Mouse (Mus musculus) gastrocnemius, postnatal 10 days (tissue): ENCODE data around the gene Hand1. TPM values are rescaled to one million over a fixed set of nuclear protein-coding genes. Genes with fewer than 3 reads are reported as not detected.
"Not testable (repeated sequence)": the region's sequence is repeated elsewhere in the genome, so short reads cannot be mapped to it uniquely, and the experiment has no call there.

Experiments
- DNase-seq: peaks from one replicate; pipeline ENCODE4 v3.0.0; 2021; ENCODE audit warnings: mixed read lengths
- total RNA-seq, 2 experiments: library from RNA; stranded (reverse); gene quantifications; 2 replicates each; pipeline ENCODE4 v1.2.3; 2021

Gene Hand1
- total RNA-seq, 2 experiments from 2014 or later: not detected

DNA sequence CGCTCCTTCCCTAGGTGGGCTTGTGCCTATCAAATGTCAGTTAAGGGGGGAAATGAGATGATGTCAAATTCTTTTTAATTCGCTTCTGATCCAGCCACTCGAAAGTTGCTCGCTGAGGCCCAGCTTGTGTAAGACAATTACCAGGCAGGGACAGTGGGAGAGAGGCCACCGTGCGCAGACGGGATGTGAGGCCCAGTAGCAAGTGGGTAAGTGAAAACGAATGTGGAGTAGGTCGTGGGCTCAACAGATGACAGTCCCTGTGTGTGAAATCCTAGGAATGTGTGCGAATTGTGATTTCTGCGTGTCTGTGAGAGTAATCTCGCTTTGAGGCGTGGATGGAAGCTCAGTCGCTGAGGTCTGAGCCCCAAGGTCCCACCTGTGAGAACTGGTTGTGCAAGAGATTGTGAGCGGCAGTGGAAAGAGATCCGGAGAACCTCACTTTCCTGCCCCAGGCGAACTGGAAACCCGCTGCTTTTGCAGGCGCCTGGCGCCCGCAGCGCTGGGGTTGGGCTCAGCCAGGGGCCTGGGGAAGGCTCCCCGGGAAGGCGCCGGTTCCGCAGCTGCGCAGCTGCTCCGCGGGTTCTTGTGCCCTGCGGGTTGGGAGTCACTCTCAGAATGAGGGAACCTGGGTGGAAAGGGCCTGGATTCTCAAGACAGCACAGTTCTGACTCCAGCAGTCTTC is 819 bp upstream of the Hand1 start:
- peak; percentile 27 for DNase-seq

GRCm38 (mm10) chr11:57831861-57832260 is 757 bp downstream of the Hand1 start:
- DNase-seq: no peak

DNA sequence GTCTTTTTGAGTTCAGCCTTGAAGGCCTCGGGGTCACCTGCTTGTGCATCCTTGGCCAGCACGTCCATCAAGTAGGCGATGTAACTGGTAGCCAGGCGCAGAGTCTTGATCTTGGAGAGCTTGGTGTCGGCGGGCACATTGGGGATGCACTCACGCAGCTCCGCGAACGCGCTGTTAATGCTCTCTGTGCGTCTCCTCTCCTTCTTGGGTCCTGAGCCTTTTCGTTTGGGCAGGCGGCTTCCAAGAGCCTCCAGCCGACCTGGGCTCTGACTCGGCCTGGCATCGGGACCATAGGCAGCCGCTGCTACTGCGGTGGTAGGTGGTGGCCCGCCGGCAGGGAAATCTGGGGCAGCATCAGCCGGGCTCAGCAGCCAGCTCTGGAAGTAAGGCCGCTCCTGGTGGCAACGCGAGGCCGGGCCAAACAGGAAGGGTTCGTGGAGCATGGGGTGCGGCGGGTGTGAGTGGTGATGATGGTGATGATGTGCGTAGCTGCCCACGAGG is 1.3 kb downstream of the Hand1 start:
- DNase-seq: no peak

DNA sequence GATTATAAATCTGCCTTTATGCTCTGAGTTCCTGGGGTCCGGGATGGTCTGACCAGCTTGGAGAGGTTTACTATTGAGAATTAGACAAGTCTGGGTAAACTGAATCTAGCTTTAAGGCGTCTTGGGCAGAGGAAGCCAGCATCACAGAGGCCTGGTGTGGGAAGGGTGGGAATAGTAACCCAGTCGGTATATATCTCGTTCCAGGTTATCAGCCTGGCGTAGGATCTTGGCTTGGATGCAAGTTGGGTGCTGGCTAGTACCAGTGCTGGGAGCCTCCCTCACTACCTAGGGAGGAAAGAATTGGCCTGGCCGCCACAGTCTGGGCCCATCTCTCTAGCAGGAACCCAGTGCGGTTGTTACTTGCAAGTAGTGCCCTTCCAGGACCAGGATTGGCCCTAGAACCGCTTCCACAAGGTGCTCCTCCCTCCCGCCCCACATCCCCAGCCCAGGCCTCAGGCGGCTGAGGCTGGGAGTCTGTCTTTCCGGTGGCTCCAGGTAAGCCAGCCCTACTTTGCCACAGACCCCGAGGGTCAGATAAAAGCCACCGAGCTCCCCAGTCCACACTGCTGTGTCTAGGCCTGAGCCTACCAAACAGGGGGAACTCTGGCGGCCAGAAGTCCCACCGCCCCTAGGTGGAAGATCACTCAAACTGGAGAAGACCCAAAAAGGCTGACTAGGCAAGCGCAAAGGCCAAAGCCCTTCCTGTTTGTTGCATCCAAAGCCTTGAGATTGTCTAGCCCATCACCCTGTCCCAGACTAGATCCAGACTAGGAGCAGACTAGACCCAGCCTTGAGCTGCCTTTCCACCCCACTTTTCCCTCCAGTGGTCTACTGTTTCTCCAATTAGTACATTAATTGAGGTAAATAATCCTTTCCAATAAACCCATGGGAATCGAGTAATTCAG is 2.5 kb downstream of the Hand1 start:
- DNase-seq: no peak

GRCm38 (mm10) chr11:57828955-57829870 is 3.4 kb downstream of the Hand1 start:
- DNase-seq: no peak

DNA sequence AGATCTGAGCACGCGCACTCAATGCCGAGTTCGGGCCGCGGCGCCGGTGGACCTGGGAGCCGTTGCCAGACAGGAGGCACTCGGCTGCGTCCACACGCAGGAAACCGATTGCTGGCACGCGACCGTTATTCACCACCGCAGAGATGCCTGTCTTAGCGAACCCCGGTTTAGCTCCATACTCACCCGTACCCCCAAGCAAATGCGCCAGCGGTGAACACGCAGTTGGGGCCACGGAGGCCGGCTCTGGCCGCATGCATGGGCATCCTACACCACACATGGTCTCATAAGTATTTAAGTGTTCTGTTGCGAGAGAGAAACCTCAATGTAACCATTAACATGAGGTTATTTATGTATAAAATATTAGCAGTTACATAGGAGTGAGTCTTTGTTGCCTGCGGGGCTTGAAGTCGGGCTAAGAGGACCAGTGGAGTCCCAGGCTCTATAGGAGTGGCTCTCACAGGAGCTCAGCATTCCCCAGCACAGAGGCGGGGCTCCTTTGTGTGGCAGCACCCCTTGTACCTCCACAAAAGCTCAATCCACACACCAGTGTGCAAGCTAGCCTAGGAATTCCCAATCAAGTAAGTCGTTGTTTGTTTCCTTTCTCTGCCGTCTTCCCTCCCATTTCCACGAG is 4.6 kb downstream of the Hand1 start:
- no peak for DNase-seq

DNA sequence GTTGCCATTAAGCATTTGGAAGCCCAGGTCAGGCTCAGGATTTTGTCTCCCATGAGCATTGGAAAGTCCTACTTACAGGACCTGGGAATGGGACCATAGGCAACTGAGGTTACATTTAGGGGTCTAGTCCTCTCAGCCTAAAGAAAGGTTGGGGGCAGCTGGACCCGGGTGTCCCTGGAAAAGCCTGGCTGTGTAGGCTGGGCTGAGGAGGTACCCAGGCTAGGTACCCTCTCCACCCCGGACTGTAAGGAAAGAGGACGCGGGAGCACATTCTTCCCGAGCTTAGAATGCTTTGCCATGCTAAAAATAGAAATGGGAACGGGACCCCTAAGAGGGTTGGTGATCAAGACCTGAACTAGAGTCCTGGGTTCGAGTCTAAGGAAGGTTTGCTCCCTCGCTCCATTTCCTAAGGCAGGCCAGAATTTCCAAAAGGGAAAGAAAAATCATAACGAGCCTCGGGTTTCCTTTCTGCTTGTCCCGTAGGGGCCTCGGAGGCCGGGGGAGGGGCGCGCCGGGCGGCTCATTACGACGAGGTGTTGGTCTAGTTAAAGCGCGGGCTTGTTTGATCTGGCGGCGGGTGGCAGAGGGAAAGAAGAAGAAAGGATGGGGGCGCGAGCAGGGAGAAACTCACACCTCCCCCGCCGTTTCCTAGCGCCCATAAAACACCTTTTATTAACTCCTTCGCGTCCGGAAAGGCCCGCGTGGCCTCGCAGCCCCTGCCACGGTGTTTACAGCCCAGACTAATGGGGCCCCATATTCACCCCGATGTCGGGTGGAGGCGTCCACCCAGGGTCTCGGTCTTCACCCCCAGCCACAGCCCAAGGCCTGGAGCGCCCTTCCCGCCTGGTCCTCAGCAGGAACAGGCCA is 5.3 kb downstream of the Hand1 start:
- no peak for DNase-seq

DNA sequence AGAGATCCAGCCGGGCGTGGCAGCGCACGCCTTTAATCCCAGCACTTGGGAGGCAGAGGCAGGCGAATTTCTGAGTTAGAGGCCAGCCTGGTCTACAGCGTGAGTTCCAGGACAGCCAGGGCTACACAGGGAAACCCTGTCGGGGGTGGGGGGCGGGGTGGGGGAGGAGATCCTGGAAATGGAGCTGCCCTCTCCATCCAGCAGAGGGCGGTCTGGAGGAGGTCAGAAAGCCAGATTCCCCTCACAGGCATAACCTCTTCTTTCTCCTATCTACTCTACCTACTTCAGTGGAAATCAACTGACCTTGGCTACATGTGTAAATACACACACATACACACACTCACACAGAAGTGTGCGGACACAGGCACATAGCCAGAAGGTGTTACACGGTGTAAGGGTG is 7.4 kb downstream of the Hand1 start:
- DNase-seq: not testable (repeated sequence)

DNA sequence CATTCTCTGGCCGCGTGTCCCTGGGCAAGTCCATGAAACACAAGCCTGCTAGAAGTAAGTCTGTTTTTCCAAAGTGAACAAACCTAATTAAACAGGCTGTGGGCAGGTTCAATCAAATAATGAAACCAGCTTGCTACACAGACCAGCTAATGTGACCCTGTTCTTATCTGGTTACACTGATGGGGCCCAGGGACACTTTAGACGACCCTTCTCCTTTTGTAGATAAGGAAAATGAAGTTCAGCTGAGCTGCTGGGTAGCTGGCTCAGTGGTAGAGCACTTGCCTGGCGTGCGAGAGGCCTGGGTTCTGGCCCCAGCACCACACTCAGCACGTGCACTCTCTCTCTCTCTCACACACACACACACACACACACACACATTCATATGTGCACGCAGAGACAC is 8.9 kb downstream of the Hand1 start:
- no peak for DNase-seq

DNA sequence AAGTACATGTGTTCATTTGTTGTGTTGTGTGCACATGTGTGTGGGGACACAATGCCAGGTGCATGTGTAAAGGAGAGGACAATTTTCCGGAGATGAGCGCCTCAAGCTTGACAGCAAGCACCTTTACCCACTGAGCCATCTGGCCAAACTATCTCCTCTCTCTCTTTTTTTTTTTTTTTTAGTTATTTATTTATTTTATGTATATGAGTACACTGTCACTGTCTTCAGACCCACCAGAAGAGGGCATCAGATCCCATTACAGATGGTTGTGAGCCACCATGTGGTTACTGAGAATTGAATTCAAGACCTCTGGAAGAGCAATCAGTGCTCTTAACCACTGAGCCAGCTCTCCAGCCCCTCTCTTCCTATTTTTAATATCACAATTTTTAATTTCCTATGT is 9.5 kb downstream of the Hand1 start:
- DNase-seq: not testable (repeated sequence)

- DNase-seq: peak; percentile 96
Observed at GRCm38 (mm10) chr11:57819999-57820581, 12.5 kb downstream of the Hand1 start.

GRCm38 (mm10) chr11:57818189-57818588 is 14.4 kb downstream of the Hand1 start:
- DNase-seq: no peak

GRCm38 (mm10) chr11:57813641-57814040 is 19.0 kb downstream of the Hand1 start:
- DNase-seq: no peak

DNA sequence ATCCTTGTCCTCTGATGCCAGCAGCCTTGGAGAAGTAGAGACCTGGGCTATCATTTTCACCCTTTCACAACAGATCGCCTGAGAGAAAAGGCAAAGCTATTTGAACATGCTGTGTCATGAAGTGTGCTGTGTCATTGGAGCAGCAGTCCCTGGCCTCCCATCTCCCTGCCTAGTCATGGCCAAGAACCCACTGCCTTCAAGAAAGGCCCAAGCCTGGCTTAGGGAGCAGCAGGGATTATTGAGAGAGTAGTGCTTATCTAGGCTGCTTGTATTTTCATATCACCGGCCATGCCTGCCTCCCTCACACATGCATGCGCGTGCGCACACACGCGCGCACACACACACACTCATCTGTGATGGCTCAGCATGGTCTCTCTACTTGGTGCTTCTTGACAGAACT is 20.4 kb downstream of the Hand1 start:
- DNase-seq: no peak

GRCm38 (mm10) chr11:57811006-57811405 is 21.6 kb downstream of the Hand1 start:
- DNase-seq: peak; percentile 46

GRCm38 (mm10) chr11:57809732-57810098 is 22.9 kb downstream of the Hand1 start:
- no peak for DNase-seq

GRCm38 (mm10) chr11:57809017-57809731 is 23.4 kb downstream of the Hand1 start:
- DNase-seq: no peak

GRCm38 (mm10) chr11:57805047-57805446 is 27.6 kb downstream of the Hand1 start:
- DNase-seq: no peak

DNA sequence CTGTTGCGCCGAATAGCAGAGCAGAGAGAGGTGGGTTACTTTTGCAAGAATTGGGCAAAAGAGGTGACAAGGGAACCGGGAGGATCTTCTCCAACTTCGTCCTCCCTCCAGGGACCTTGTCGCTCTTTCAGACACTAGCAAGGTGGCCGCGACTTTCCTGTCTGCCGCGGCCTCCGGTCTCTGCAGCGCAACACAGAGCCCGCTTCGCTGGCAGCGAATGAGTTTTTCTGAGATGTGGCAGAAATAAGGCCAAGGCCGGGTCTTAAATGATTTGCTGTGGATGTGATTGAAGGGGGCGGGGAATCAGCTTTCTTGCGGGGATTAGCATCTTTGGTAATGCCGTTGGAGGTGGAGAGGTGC is 30.1 kb downstream of the Hand1 start:
- DNase-seq: no peak
